Mouse (Mus musculus): ENCODE results near the gene Sash3.

GRCm38 (mm10) chrX:48153949-48154348 lies 7.7 kb downstream of the Sash3 start:
- TF ChIP-seq CTCF (conservative IDR thresholded peaks at IDR 0.05; ENCODE audit: low read length) (no peak), NANOG (IDR thresholded peaks at IDR 0.05; ENCODE audit: borderline replicate concordance, low read length) (no peak), POU5F1 (IDR thresholded peaks at IDR 0.05; ENCODE audit: borderline replicate concordance, low read length) (no peak)
